Mouse (Mus musculus) frontal cortex, postnatal 36 days (tissue): ENCODE results near the gene Cmtm2a.
A peak's percentile ranks its signal among the peaks of the same experiment; 100 is the strongest.
"Not testable (repeated sequence)": the region's sequence is repeated elsewhere in the genome, so short reads cannot be mapped to it uniquely, and the experiment has no call there.

Experiments used
- DNase-seq, 2 experiments: peaks; one replicate each; pipeline ENCODE4 v3.0.0; 2022; ENCODE audit warnings: low spot score in 2 of 2

Cmtm2a gene

GRCm38 (mm10) chr8:104294396-104294795 is 1.4 kb upstream of the Cmtm2a start:
- DNase-seq, result no peak

- DNase-seq, result no peak
Observed at GRCm38 (mm10) chr8:104268937-104269440, 24.0 kb downstream of the Cmtm2a start.

GRCm38 (mm10) chr8:104268368-104268767 is 24.6 kb downstream of the Cmtm2a start:
- no peak for DNase-seq

- DNase-seq, result not testable (repeated sequence)
Observed at GRCm38 (mm10) chr8:104264271-104264935, 28.6 kb downstream of the Cmtm2a start.

DNA sequence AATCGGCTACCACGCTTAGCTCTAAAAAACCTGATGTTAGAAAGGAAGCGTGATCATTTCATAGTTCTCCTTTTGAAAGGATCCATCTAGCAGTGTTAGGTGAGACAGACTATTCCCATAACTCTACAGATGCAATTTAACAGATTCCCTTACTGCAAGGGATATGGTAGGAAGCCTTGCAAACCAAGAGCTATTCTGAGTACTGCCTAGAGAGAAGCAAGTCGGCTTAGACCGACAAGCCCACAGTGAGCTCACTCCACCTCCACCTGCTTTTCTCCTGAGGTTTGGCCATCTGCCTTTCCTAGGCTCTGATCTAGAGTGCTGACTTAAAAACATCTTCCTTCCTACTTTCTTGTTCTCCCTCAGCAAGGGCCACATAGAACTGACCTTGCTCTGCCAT is 31.2 kb downstream of the Cmtm2a start:
- DNase-seq, result not testable (repeated sequence)

DNA sequence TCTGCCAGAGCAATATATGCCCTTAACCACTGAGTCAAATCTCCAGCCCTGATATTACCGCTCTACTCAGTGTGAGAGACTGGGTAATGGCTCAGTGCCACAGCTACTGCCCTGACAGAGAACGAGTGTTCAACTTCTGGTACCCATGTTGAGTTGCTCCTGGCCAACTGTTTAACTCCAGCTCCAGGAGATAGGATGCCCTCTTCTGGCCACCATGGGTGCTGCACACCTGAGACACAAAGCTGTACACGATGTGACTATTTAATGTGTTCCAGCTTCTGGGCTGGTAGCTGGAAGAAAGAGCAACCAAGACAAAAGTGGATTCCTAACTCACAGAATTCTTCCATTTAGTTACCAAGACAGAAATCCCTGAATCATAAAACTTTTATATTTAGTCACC is 40.0 kb downstream of the Cmtm2a start:
- no peak for DNase-seq

DNA sequence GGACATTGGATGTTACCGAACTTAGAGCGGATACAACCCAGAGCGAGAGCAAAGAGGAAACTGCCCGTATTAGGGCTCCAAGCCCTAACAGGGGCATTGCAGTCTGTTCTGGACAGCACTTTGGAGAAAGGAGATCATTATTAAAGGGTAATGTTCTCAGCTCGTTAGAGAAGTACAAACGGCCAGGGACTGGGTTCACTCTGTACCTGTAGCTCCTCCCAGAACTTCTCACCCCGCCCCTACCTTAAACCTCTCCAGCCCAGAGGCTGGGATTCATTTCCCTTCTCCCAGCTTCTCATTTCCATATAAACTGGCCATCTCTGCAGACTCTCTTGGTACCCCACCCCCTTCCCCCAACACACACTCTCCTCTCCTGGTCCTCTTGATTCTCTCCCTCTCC is 41.5 kb downstream of the Cmtm2a start:
- DNase-seq, result no peak

DNA sequence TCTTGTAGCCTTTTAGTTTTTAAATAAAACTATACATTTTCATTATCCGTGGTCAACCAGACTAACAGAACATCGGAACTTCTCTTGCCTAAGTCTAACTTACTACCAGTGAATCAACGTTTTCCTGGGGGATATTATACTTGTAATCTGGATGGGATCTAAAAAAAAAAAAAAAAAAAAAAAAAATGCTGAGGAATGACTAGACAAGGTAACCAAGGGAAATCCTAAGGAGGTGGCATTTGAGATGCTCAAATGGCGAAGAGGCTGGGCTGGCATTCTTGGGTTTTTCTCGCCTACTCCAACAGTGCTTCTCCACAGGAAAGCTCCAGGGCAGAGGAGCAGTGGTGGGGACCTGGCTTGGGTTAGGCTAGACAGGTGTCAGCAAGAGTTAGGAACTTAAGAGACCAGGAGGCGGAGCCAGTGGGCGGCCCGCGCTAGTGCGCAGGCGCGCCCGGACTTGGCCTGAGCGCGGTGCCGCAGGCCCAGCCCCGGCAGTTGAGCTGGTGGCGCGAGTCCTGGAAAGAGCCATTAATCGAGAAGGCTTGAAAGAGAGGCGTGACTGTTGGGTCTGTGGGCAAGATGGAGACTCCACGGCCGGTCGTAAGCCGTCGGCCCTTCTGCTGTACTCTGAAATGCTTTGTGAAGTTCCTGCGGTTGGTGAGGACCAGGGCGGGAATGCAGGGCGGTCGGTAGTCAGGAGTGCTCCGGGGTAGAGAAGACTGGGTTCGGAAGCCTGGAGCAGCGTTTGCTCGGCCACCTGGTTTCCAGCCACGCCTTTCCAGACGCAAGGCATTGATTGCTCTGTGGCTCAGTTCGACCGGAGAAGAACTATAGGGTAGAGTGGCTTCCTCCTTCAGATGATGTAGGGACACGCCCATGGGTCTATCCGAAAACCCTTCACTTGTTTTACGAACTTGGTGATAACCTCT is 42.3 kb downstream of the Cmtm2a start, which contains the start of gene Cklf:
Cklf (plus strand) TSS at position 423 of the 929 bp plus-strand sequence.
- peak; percentile 72 to 82 for DNase-seq

GRCm38 (mm10) chr8:104249442-104249996 is 43.5 kb downstream of the Cmtm2a start:
- no peak for DNase-seq

DNA sequence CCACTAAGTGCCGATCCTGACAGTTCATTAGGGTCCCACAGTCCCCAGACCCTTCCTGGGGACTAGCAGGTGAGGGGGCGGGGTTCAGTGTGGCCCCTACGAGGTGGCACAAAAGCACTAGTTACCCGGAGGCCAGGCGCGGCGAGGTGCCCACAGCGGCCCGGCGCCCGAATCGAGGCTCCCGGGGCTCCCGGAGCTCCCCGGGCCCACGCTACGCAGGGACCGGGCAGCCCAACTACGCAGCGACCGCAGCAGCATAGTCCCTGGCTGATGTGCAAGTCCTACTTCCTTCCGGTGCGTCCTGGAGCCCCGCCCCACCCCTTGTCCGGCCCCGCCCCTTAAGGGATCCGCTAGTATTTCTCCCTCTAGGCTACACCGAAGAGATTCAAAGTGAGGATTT is 44.7 kb downstream of the Cmtm2a start, which contains the start of gene Tk2:
Tk2 (minus strand) TSS at position 283 of the 400 bp plus-strand sequence.
- peak; percentile 69 to 73 for DNase-seq

GRCm38 (mm10) chr8:104247908-104248275 is 45.1 kb downstream of the Cmtm2a start:
- DNase-seq, result no peak

GRCm38 (mm10) chr8:104247054-104247907 is 45.7 kb downstream of the Cmtm2a start:
- DNase-seq, result no peak

DNA sequence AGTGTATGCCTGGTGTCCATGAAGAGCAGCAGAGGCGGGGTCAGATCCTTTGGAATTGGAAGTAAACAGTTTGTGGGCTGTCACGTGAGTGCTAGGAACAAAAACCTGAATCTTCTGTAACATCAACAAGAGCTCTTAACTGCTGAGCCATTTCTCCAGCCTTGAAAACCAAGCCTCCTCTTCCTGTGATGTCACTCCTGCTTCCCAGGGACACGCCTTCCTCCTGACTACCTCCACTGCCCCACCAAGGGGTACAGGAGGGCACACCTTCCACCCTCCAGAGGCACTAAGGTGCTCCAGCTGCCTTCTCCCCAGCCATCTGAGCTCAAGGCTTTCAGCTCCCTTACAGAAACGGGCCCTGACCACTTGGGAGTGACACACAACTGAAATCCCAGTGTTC is 46.4 kb downstream of the Cmtm2a start:
- no peak for DNase-seq

GRCm38 (mm10) chr8:104242038-104242644 is 50.8 kb downstream of the Cmtm2a start:
- DNase-seq, result no peak

DNA sequence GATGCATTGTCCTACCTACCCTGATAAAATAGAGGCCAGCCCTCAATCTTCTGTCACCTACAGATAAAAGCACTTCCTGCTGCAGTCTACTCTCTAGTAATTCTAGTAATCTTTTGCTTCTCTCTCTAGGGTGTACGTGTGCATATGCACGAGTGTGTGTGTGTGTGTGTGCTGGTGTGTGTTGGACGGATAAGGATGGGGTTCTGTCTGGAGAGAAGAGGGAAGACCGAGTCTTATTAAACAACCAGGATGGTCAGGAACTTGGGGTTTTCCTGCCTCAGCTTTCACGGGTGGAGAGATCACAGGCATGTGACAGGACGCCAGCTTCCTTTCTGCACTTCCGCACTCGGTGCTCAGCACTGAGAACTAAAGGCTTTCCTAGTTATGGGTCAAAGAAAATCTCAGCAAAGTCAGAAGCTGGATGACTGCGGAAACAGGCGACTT is 53.5 kb downstream of the Cmtm2a start:
- DNase-seq, result no peak

DNA sequence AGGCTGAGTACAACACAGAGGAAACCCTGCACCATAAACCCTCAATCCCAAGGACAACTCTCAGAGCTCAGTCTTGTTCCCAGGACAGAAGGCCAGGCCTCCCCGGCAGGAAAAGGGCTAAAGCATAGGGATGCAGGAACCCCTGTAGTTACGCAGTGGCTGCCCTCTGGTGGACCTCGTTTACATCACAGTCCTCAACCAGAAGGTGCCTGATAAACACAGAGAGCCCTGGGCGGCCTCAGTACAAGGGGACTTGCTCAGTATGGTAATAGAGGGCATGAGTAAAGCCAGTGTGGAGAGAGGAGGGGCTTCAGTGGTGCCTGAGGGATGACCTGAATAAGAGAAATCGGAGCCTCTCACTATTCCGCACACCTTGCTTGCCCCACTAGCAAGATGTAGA is 58.4 kb downstream of the Cmtm2a start:
- DNase-seq, result no peak

- DNase-seq, result no peak
Observed at GRCm38 (mm10) chr8:104232919-104233318, 60.1 kb downstream of the Cmtm2a start.

GRCm38 (mm10) chr8:104232039-104232438 is 60.9 kb downstream of the Cmtm2a start:
- DNase-seq, result no peak
